Mouse (Mus musculus) heart, adult 11 months (tissue): ENCODE data around the gene Lsr.

Experiments
- DNase-seq: peaks from one replicate; pipeline ENCODE4 v3.0.0; 2022

Gene Lsr

DNA sequence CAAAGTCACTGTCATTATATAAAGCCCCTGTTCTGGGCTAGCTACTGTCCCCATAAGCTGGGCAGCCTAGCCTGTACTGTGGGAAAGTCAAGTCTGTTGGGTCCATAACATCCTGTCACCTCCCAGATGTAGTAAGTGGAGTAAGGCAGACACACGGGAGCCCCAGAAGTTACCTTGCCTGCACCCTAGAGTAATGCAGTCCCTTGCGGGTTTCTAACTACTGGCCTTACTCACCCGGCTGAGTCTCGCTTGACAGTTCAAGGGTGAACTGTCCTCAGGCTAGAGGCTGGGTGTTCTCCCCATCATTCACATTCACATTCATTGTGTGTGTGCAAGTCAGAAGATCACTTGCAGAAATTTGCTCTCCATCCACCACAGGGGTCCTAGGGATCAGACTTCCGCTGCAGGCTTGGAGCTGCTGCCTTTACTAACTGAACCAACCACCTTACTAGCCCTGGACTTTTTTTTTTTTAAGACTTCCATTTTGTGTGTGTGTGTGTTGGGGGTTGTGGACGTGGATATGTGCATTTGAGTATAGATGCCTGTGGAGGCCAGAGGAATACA is 13.4 kb downstream of the Lsr start:
- DNase-seq = peak; percentile 83

- DNase-seq = no peak
These were observed 14.3 kb downstream of the Lsr start for GRCm38 (mm10) chr7:30958866-30959487.

DNA sequence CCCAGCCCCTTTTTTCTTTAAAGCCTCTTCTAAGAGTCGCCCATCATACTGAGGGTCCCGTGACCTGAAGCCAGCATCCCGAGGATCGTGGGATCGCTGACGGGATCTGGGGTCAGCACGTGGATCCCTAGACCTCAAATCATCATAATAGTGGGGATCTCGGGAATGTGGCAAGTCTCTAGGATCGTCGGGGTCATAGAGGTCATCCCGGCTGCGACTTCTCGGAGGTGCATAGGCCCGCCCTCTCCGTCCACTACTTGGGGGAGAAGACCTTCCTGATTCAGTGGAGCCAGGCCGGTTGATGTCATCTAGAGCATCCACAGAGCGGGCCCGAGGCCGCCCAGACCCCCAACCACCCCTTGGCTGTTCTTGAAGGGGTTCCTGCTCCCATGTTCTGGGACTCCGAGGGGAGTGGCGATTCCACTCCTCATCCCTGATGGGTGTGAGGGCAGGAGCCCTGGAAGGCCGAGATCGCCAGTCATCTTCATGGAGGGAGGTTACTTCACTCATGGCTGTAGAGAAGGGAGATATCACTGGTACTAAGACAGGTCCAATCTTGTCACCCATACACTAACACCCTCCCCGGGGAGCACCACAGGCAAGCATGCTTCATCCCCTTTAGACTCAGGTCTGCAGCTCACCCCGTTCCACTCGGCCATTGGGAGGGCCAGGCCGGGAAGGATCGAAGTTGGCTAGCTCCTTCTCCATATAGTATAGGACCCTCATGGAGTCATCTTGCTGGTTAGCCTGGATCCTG is 15.0 kb downstream of the Lsr start:
- DNase-seq = peak; percentile 93

GRCm38 (mm10) chr7:30957367-30957783 is 15.9 kb downstream of the Lsr start:
- peak; percentile 100 for DNase-seq

- DNase-seq = peak; percentile 99
These were observed 16.4 kb downstream of the Lsr start, which contains the start of gene Usf2 for GRCm38 (mm10) chr7:30956756-30957366. Gene Usf2, minus strand, starts transcription at chr7:30956803.

DNA sequence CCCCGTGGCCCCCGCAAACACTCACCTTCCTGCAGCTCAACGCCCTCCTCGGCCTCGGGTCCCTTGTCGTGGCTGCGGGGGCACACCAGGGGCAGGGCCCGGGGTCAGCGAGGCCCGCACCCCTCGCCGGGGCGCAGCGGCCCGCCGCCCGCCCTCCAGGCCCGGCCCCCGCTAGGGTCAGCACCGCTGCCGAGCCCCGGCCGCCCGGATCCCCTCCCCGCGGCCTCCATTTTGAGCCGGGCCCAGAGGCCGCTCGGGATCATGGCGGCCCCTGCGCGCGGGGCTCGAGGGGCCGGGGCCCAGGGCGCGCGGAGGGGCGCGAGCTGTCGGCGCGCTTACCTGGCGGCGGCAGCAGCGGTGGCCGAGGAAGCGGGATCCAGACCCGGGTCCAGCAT is 16.9 kb downstream of the Lsr start:
- DNase-seq = no peak

DNA sequence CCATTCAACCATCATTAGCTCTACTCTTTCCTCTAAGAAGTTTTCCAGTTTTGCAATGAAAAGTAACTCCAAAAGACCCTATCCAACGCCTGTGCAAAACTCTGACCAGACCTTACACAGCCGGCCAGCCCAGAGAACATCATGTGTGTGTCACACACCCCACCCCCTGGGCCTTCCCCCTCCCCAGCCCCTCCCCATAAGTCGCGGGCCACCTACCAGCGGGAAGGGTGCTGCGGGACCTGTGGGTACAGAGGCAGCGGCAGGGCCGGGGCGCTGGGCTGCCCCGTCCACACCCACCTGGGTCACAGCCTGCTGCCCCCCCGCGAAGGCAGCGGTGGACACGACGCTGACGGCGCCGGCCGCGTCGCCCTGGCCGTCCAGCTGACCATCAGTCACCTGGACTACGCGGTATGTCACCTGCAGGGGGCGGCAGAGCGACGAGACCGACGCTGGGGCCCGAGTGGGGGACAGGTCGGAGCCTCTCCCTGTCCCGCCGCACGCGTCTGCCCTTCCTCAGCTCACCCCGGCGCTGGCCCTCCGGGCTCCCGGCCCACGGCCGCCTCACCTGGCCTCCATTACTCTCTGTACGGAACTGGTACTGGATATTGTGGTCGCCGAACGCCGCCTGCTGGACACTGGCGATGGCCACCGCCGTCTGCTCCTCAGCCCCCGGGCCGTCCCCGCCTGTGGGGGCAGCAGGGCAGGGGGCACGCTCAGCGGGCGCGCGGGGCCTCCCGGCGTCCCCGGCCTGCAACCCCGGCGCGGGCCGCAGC is 17.5 kb downstream of the Lsr start:
- DNase-seq = peak; percentile 99

- DNase-seq = peak; percentile 92
These were observed 18.2 kb downstream of the Lsr start for GRCm38 (mm10) chr7:30954971-30955520.

DNA sequence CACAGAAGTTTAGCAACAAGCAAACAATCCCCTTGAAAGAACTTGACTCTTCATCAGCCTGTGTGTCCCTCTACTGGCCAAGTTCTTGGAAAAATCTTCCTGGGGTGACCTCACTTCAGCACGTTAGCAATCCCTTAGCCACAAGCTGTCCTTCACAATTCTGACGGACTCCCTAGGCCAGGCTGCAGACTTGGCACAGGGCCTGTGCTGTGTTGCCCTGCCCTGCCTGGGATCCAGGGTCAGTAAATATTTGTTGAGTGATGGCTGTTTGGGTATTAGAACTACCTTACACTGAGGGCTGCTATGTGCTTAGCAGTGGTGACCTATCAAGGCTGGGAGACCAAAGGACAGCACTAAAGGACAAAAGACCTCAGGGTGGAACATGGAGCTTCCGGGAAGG is 19.2 kb downstream of the Lsr start:
- DNase-seq = peak; percentile 92

GRCm38 (mm10) chr7:30953459-30953858 is 19.8 kb downstream of the Lsr start:
- DNase-seq = peak; percentile 97

DNA sequence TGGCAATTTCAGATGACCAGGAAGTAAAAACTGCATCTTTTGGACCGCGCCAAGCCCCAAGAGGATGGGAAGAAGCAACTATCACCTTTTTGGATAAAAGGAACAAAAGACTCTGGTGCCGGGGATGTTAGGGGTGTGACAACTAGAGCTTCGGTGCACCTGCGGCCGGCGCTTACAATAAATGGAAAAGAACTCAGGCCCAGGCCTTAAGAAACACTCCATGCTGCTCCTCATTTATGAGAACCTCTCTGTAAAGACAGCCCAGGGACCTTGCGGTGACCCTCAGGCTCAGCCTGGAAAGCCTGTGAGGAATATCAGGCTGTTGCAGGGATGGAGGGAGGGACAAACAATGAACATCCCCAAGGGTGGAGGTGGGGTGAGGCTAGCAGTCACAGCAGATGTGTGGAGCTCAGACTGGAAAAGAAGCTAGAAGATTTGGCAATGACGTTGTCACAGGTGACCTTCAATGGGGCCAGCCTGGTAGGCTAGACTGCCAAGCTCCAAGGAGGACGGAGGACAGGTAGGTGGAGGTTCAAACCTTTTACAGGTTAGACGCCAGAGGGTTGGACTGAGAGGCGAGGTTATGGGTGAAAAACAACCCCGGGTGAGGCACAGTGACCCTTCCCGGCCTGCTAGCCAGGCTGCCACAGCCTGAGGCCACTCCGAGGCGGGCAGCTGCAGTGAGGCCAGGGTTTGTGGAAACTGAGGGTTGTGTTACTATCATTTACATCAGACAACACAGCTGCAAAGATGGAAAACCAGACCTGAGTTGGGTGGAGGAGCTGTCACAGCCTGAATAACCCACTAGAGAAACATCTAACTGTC is 20.6 kb downstream of the Lsr start:
- DNase-seq = peak; percentile 87

GRCm38 (mm10) chr7:30949902-30950301 is 23.4 kb downstream of the Lsr start:
- peak; percentile 57 for DNase-seq

GRCm38 (mm10) chr7:30945876-30946275 is 27.4 kb downstream of the Lsr start:
- peak; percentile 75 for DNase-seq

- peak; percentile 89 for DNase-seq
These were observed 27.8 kb downstream of the Lsr start for GRCm38 (mm10) chr7:30945466-30945865.

- DNase-seq = peak; percentile 68
These were observed 28.6 kb downstream of the Lsr start for GRCm38 (mm10) chr7:30944706-30945105.

DNA sequence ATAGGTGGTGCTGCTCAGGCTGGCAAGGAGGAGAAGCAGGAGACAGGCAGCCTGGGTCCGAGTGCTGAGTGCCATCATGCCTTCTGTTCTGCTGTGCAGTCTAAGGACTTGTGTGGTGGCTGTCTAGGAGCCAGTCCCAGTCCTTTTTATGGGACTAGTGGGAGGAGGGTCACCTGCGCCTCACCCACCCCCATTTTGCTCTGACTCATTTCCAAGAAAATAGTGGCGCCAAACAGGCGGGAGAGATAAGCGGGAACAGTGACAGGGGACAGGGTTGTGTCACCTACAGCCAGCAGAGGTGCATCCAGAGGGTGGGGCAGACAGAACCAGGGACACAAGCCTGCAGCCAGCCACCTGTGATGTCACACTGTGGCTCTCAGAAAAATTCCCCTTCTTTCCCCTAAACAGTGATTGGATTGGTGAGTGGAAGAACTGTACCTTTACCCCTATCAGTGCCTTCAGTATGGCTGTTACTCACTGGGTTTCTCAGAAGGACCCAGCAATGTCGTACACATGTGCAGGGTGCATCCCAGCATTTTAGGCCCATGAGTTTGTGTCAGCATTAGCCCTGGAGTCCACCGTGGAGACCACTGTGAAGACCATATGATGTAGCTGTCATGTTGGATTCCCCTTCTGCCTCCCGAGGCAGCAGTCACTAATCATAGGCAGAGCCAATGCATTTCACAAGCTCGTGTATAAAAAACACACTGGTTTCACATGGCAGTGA is 29.2 kb downstream of the Lsr start, which contains the start of gene Hamp:
TSS of gene Hamp (minus strand) at position 124 of the 727 bp plus-strand sequence.
- DNase-seq = peak; percentile 88

DNA sequence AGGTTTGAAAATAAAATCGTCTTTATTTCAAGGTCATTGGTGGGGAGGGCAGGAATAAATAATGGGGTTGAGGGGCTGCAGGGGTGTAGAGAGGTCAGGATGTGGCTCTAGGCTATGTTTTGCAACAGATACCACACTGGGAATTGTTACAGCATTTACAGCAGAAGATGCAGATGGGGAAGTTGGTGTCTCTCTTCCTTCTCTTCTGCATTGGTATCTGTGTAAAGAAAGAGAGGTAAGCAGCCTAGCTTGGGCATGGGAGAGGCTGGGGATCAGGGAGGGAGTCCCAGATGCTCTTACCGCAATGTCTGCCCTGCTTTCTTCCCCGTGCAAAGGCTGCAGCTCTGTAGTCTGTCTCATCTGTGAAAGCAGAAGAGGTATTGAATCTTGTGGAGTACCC is 30.9 kb downstream of the Lsr start:
- DNase-seq = peak; percentile 6

DNA sequence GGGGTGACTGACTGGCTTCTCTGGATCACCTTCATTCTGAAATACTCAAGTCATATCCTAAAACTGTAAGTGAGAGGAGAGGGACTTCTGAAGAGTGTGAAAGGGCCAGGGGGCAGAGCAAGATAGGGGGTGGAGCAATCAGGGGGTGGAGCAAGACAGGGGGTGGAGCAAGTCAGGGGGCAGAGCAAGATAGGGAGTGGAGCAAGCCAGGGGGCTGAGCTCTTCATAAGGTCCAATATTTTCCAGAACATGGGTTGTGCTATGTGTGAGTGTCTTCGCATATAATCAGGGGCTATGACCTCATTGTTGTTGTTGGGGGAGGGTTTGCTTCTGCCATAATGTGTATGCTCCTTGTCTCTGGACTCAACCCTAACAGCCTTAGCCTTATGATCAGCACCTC is 33.2 kb downstream of the Lsr start:
- peak; percentile 66 for DNase-seq

- DNase-seq = peak; percentile 72
These were observed 37.7 kb downstream of the Lsr start for GRCm38 (mm10) chr7:30935422-30936099.

- DNase-seq = peak; percentile 73
These were observed 48.7 kb downstream of the Lsr start, which contains the start of gene Hamp2 for GRCm38 (mm10) chr7:30924581-30924980. Gene Hamp2, minus strand, starts transcription at chr7:30924681.
